Mouse (Mus musculus) MN1 (cell line): ENCODE data around the gene Gm35134.
"Not testable (repeated sequence)": the region's sequence is repeated elsewhere in the genome, so short reads cannot be mapped to it uniquely, and the experiment has no call there.

Experiments used
- DNase-seq: peaks from one replicate; pipeline ENCODE4 v3.0.0-alpha.2; 2016; ENCODE audit warnings: low spot score

Gm35134 gene

DNA sequence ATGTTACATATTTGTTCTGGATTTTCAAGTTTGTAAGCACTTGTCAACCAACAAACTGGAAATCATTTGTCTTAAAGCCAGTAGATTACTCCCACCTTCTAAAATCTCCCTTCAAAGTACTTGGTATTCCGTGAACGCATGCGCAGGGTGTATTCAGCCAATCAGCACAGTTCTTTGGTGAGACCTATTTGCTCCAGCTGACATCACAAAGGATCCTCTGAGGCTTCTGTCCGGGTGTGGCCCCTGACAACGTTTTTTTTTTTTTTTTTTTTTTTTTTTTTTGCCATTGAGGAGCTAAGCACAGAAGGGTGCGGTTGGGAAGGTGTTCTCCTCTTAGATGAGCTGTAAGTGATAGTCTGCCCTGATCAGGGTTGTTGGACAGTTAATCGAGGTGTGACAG, at the start of gene Gm35134:
Gm35134 (plus strand) TSS at position 301 of the 400 bp plus-strand sequence.
- not testable (repeated sequence) for DNase-seq
